Mouse (Mus musculus) lung, embryonic 16.5 days (tissue): ENCODE results near the gene Rnf180. TPM values are rescaled to one million over a fixed set of nuclear protein-coding genes. Genes with fewer than 3 reads are reported as not detected.

ENCODE experiments used
- ATAC-seq: fragments of 200-750 bp; cut with Nextera tagmentation; 2 replicates; pipeline ENCODE4 v1.8.0; 2017; ENCODE audit warnings: low read depth, mild to moderate bottlenecking, moderate library complexity
- H3K27ac ChIP-seq: fragments of 300-500 bp; sonication (generic); 2 replicates; pipeline ENCODE4 v1.5.1; 2014; ENCODE audit warnings: mild to moderate bottlenecking, control low read depth, low read length
- H3K27me3 ChIP-seq: fragments of 300-500 bp; sonication (generic); 2 replicates; pipeline ENCODE4 v1.6.1; 2014; ENCODE audit warnings: low read depth, low read length, mixed read lengths; ENCODE audit not compliant: control insufficient read depth, insufficient read depth
- H3K36me3 ChIP-seq: fragments of 300-500 bp; sonication (generic); 2 replicates; pipeline ENCODE4 v1.6.1; 2014; ENCODE audit warnings: low read length; ENCODE audit not compliant: control insufficient read depth, insufficient read depth
- H3K4me1 ChIP-seq: fragments of 300-500 bp; sonication (generic); replicated peaks from 2 replicates; pipeline ENCODE4 v1.6.1; 2014; ENCODE audit warnings: low read length, mixed read lengths; ENCODE audit not compliant: control insufficient read depth, insufficient read depth
- H3K4me2 ChIP-seq: fragments of 300-500 bp; sonication (generic); 2 replicates; pipeline ENCODE4 v1.6.1; 2014; ENCODE audit warnings: low read depth, low read length, control low read depth
- H3K4me3 ChIP-seq: fragments of 300-500 bp; sonication (generic); 2 replicates; pipeline ENCODE4 v1.5.1; 2014; ENCODE audit warnings: mild to moderate bottlenecking, low read length, control low read depth
- H3K9ac ChIP-seq: fragments of 300-500 bp; sonication (generic); 2 replicates; pipeline ENCODE4 v1.6.1; 2014; ENCODE audit warnings: low read length, control low read depth
- H3K9me3 ChIP-seq: fragments of 300-500 bp; sonication (generic); 2 replicates; pipeline ENCODE4 v1.6.1; 2016; ENCODE audit warnings: low read length; ENCODE audit not compliant: control insufficient read depth
- WGBS: fragments of 180-500 bp; shearing (Covaris S2); extraction: QIAGEN DNeasy Blood & Tissue Kit; methylation state at CpG from one replicate; pipeline ENCODE4 v1.1.7; 2014; 5-methylcytosine and 5-hydroxymethylcytosine counted together
- polyA plus RNA-seq: library from polyadenylated mRNA; unstranded; fragments of >200 nt; fragmentation: Nextera tagmentation; extraction: Ambion mirVana; gene quantifications from 2 replicates; pipeline ENCODE4 v1.2.1, GENCODE M21; 2015

The Rnf180 gene
- polyA plus RNA-seq, 1 experiment from 2014 or later = 3.7 TPM

DNA sequence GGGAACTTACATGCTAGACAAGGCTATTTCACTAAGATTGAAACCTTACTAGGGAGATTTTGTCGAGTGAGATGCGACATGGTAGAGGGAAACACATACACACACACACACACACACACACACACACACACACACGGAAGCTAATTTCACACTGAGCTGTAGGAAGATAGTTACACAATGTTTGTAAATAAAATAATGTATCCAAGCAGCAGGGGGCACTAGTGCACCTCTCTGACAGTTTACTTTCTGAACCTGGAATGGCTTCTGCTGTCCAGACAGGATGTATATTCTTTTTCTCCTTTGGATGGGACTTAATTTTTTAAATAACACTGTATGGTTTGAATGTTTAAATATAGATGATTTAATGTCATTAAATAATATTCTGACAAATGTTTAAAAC, 27.9 kb downstream of the Rnf180 start:
- H3K4me2 ChIP-seq = no peak overlapping the region
- no peaks in the 10 kb centered on the region for H3K9me3 ChIP-seq
- no peak overlapping the region for H3K9ac ChIP-seq
- 49% methylated on average over 3 of the region's 3 CpGs for WGBS
- no peaks in the 10 kb centered on the region for H3K27me3 ChIP-seq
- H3K36me3 ChIP-seq = no peaks in the 10 kb centered on the region
- H3K4me1 ChIP-seq = no peaks in the 10 kb centered on the region
- H3K27ac ChIP-seq = no peak overlapping the region
- ATAC-seq = no peak
- no peak overlapping the region for H3K4me3 ChIP-seq

DNA sequence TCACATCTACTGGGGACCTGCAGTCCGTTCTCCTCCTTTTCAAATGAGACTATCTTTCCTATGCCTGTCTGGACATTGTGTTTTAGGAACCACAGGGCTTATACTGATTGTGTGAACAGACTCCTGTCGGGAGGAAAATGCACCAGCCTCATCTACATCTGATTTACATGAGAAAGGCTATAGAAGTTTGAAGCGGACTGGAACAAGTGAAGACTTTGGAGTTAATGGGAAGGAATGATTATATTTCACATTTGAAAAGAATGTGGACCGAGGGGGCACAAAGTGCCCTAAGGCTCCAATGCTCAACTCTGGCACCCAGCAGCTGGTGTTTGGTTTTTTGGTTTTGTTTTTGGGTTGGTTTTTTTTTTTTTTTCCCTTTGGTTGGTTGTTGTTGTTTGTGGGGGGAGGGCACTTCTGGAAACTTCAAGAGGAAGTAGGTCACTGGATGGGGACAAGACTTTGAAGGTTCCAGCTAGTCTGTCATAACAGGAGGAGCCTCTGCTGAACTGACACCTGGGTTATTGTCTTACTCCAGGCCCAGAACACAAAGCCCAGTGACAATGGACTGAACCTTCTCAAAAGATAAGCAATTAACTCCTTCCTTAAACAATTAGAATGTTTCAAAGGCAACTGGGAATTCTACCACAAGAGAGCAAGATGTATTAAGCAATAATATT, 37.7 kb downstream of the Rnf180 start:
- no peak for ATAC-seq
- no peak overlapping the region for H3K4me3 ChIP-seq
- no peaks in the 10 kb centered on the region for H3K36me3 ChIP-seq
- H3K9me3 ChIP-seq = no peaks in the 10 kb centered on the region
- H3K27ac ChIP-seq = no peak overlapping the region
- 79% methylated on average over 4 of the region's 4 CpGs for WGBS
- no peak overlapping the region for H3K4me2 ChIP-seq
- no peak overlapping the region for H3K9ac ChIP-seq
- H3K27me3 ChIP-seq = no peaks in the 10 kb centered on the region
- H3K4me1 ChIP-seq = no peaks in the 10 kb centered on the region

DNA sequence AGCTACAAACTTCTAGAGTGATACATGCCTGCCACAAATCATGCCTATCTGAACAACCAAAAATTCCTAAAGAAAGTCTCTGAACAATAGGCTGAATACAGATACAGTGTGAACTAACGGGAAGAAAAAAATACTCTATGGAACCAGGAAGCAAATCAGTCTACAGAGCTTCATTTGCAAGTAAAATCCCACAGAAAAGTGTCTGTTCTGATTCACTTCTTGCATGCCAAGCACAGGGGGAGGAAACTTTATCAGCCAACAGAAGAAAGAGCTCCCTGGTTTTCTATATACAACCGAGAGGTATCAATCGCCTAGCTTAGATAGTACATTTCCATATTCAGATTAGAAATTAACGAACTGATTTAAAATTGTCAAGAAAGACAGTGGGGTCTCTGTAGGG, 43.8 kb downstream of the Rnf180 start:
- 66% methylated on average over 4 of the region's 4 CpGs for WGBS
- no peak for ATAC-seq
- Histone ChIP-seq H3K27me3 (no peaks in the 10 kb centered on the region), H3K9ac (no peak overlapping the region), H3K4me1 (no peaks in the 10 kb centered on the region), H3K27ac (no peak overlapping the region), H3K4me2 (no peak overlapping the region), H3K4me3 (no peak overlapping the region), H3K9me3 (no peaks in the 10 kb centered on the region), H3K36me3 (no peaks in the 10 kb centered on the region)

DNA sequence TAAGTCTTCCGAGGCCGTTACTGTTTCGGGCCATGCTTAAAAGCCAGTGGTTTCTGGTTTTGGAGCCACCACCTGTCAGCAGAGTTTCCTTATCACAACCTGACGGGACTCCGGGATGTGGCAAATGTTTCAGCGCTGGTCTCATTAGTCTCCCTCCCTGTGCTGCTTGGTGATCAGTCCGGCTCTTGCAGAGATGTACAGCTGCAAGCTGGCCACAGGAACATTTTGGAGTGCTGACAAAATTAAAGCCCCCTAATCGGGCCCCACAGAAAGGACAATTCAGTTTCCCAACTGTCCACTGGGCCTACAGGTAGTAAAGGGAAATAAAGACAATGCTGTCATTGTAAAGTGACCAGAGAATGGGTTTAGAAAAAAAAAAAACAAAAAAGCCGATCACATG, 44.4 kb downstream of the Rnf180 start:
- Histone ChIP-seq H3K27ac (no peak overlapping the region), H3K4me2 (no peak overlapping the region)
- no peak for ATAC-seq

DNA sequence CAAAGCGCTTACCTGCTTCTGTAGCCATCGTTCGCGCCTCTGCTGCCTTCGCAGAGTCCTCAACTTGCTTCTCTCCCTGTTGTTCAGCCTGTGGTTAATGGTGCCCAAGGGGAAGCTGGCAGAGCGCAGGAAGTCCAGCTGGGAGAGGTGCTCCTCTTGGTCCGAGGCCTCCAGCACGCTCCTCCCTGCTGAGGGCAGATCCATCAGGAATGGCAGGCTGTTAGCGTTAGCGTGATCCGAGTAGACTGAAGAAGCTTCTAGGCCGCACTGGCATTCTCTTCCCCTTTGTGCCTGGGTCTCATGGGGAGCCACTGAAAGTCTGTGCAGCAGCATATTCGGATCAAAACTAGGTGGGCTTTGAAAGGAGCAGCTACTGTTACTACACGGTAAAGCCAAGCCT, 45.0 kb downstream of the Rnf180 start:
- Histone ChIP-seq H3K9ac (no peak overlapping the region), H3K4me3 (no peak overlapping the region), H3K4me1 (no peaks in the 10 kb centered on the region), H3K27ac (no peak overlapping the region), H3K36me3 (no peaks in the 10 kb centered on the region), H3K4me2 (no peak overlapping the region), H3K9me3 (no peaks in the 10 kb centered on the region), H3K27me3 (no peaks in the 10 kb centered on the region)
- WGBS = 74% methylated on average over 14 of the region's 14 CpGs
- no peak for ATAC-seq

More for the DNA sequence above, 44.4 kb downstream of the Rnf180 start:
- WGBS = 43% methylated on average over 9 of the region's 9 CpGs
- Histone ChIP-seq H3K4me1 (no peaks in the 10 kb centered on the region), H3K36me3 (no peaks in the 10 kb centered on the region), H3K9me3 (no peaks in the 10 kb centered on the region), H3K9ac (no peak overlapping the region), H3K27me3 (no peaks in the 10 kb centered on the region), H3K4me3 (no peak overlapping the region)

DNA sequence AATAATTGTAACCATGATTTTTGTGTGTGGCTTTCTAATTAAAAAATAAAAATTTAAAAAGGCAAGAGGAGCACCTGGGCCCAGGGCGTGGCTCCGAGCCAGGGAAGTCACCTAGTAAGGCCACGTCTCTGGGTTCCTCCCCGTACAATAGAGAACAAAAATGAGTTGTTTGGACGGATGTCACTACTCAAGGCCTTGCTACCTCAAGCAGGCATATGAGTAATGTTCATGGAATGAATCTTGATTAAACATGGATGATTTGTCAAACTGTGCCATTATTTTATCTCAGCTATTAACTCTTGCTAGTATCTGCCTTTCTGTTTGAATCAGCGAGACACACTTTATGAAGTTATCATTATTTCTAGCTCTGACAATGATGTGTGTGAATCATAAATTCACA, 46.9 kb downstream of the Rnf180 start:
- H3K36me3 ChIP-seq = no peaks in the 10 kb centered on the region
- no peak overlapping the region for H3K4me3 ChIP-seq
- WGBS = 85% methylated on average over 6 of the region's 6 CpGs
- no peak overlapping the region for H3K27ac ChIP-seq
- H3K9ac ChIP-seq = no peak overlapping the region
- no peak overlapping the region for H3K4me2 ChIP-seq
- no peak for ATAC-seq
- no peaks in the 10 kb centered on the region for H3K9me3 ChIP-seq
- no peaks in the 10 kb centered on the region for H3K27me3 ChIP-seq
- no peaks in the 10 kb centered on the region for H3K4me1 ChIP-seq

DNA sequence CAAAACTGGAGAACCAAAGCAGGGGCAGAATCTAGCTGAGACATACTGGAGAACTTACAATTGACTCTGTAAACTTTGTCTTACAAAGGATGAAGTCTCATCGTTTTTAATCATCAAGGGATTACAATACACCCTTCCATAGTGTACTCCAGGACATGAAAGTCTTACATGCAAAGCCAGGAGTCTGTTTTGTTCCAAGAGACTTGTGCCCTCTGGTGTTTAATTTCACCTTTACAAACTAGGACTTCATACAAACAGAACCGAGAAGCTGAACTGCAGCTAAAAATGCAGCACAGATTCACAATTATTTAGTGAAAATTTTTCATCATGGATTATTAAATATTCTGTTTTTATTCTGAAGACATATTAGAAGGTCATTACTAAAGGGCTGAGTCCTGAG, 53.8 kb downstream of the Rnf180 start:
- Histone ChIP-seq H3K36me3 (no peaks in the 10 kb centered on the region), H3K9me3 (no peaks in the 10 kb centered on the region), H3K27ac (no peak overlapping the region), H3K4me1 (no peaks in the 10 kb centered on the region), H3K27me3 (no peaks in the 10 kb centered on the region), H3K4me2 (no peak overlapping the region), H3K4me3 (no peak overlapping the region), H3K9ac (no peak overlapping the region)
- WGBS = 64% methylated on average over 2 of the region's 2 CpGs
- ATAC-seq = no peak

DNA sequence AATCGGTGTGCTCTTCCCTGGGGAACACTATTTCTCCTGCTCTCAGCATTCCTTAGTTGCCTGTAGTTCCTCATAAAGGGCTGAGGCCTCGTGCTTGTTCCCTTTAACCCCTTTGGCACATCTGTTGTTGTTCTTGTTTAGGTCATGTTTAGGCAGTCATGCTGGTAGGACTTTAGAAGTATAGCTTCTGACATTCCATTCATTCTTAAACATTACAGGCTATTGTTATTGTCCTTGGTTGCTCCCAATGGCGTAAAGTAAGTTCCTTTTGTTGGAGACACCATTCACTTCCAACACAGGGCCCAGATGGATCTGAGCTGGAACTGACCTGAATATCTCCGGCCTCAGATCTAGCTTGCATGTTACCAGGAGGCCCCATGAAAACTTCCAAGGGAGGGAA, 67.5 kb downstream of the Rnf180 start:
- ATAC-seq = no peak
- H3K4me2 ChIP-seq = no peak overlapping the region
- no peaks in the 10 kb centered on the region for H3K27me3 ChIP-seq
- no peaks in the 10 kb centered on the region for H3K36me3 ChIP-seq
- WGBS = 72% methylated on average over 4 of the region's 4 CpGs
- no peak overlapping the region for H3K9ac ChIP-seq
- H3K9me3 ChIP-seq = no peaks in the 10 kb centered on the region
- H3K27ac ChIP-seq = no peak overlapping the region
- H3K4me1 ChIP-seq = no peaks in the 10 kb centered on the region
- H3K4me3 ChIP-seq = no peak overlapping the region

DNA sequence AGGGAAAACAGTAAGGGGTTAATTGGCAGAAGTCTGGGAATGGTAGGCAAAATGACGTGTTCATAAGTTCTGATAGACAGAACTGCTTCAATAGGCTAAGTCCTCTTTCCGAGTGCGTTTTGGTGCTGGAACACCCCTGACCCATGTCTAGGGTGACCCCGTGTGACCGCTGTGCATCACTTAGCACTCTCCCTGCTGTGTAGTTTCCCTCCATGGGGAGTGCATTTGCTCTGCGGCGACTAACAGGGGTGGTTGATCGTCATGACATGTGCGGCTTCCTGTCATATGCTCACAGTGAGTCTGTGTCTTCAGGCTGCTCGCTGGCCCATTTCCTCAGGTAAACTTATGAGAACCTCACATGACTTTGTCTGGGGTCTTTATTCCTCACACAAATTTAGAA, 70.6 kb downstream of the Rnf180 start:
- Histone ChIP-seq H3K9ac (no peak overlapping the region), H3K27ac (no peak overlapping the region), H3K27me3 (no peaks in the 10 kb centered on the region), H3K4me2 (no peak overlapping the region), H3K4me3 (no peak overlapping the region), H3K4me1 (no peaks in the 10 kb centered on the region), H3K9me3 (no peaks in the 10 kb centered on the region), H3K36me3 (no peaks in the 10 kb centered on the region)
- 42% methylated on average over 10 of the region's 10 CpGs for WGBS
- ATAC-seq = no peak

DNA sequence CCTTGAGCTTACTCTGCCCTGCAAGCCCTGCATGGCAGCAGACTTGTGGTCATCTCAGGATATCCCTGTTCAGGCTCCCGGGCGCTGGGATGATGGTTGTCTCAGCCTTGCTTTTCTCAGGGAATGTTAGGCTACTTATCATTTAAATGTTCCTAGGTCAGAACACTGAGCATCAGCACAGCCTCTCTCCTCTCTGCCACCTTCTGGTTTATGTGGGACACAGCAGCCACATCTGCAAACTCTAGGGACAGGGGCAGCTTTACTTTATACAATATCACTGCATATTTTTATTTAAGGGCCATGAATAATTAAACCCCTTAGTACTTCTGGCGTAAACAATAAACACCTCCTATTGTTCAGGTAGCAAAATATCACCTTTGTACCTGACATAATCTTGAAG, 71.5 kb downstream of the Rnf180 start:
- H3K4me1 ChIP-seq = no peaks in the 10 kb centered on the region
- WGBS = 60% methylated on average over 3 of the region's 3 CpGs

More for the DNA sequence above, 71.5 kb downstream of the Rnf180 start:
- no peaks in the 10 kb centered on the region for H3K27me3 ChIP-seq
- no peaks in the 10 kb centered on the region for H3K9me3 ChIP-seq
- ATAC-seq = peak; percentile 43; the same call in 1 of the 2 replicates
- H3K4me3 ChIP-seq = no peak overlapping the region
- no peaks in the 10 kb centered on the region for H3K36me3 ChIP-seq
- H3K4me2 ChIP-seq = no peak overlapping the region
- H3K9ac ChIP-seq = no peak overlapping the region
- H3K27ac ChIP-seq = no peak overlapping the region
